Mouse (Mus musculus): ENCODE measurements around the gene Kars.

DNA sequence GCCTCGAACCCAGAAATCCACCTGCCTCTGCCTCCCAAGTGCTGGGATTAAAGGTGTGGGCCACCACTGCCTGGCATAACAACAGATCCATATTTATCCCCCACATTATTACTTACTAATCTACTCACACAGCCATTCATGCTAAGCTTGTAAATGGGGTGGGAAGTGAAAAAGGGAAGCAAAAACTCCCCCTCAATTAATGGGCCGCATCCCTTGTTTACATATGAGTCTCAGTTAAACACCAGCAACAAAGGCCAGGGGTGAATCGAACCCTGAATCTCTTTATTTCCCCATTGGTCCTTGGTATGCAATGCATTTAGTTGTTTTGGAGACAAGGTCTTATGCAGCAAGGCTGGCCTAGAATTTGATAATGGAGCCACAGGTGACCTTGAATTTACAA, 60.3 kb downstream of the Kars start:
- TF ChIP-seq EP300 (IDR thresholded peaks at IDR 0.05; ENCODE audit: low read depth) = no peak
- no peak for TF ChIP-seq CTCF (IDR thresholded peaks at IDR 0.05; ENCODE audit: low read depth)
